Mouse (Mus musculus) intestine, embryonic 15.5 days (tissue): ENCODE data around the gene Pym1. TPM values are rescaled to one million over a fixed set of nuclear protein-coding genes. Genes with fewer than 3 reads are reported as not detected.
"Not testable (repeated sequence)": the region's sequence is repeated elsewhere in the genome, so short reads cannot be mapped to it uniquely, and the experiment has no call there.

Source experiments
- ATAC-seq: fragments of 200-750 bp; cut with Nextera tagmentation; 2 replicates; pipeline ENCODE4 v1.8.0; 2017; ENCODE audit warnings: moderate TSS enrichment, moderate library complexity
- H3K27ac ChIP-seq: fragments of 300-500 bp; sonication (generic); 2 replicates; pipeline ENCODE4 v1.5.1; 2015; ENCODE audit warnings: mild to moderate bottlenecking, inconsistent platforms
- H3K27me3 ChIP-seq: fragments of 300-500 bp; sonication (generic); replicated peaks from 2 replicates; pipeline ENCODE4 v1.6.1; 2015; ENCODE audit warnings: inconsistent platforms
- H3K36me3 ChIP-seq: fragments of 300-500 bp; sonication (generic); 2 replicates; pipeline ENCODE4 v1.6.1; 2015; ENCODE audit warnings: inconsistent platforms
- H3K4me1 ChIP-seq: fragments of 300-500 bp; sonication (generic); replicated peaks from 2 replicates; pipeline ENCODE4 v1.6.1; 2015; ENCODE audit warnings: inconsistent platforms
- H3K4me2 ChIP-seq: fragments of 300-500 bp; sonication (generic); replicated peaks from 2 replicates; pipeline ENCODE4 v1.6.1; 2015; ENCODE audit warnings: mild to moderate bottlenecking, inconsistent platforms
- H3K4me3 ChIP-seq: fragments of 300-500 bp; sonication (generic); replicated peaks from 2 replicates; pipeline ENCODE4 v1.5.1; 2015; ENCODE audit warnings: inconsistent platforms
- H3K9ac ChIP-seq: fragments of 300-500 bp; sonication (generic); 2 replicates; pipeline ENCODE4 v1.6.1; 2015; ENCODE audit warnings: inconsistent platforms
- H3K9me3 ChIP-seq: fragments of 300-500 bp; sonication (generic); 2 replicates; pipeline ENCODE4 v1.6.1; 2016; ENCODE audit warnings: inconsistent platforms
- WGBS: fragments of 180-500 bp; shearing (Covaris S2); methylation state at CpG from one replicate; pipeline ENCODE4 v1.1.7; 2015; 5-methylcytosine and 5-hydroxymethylcytosine counted together
- polyA plus RNA-seq: library from polyadenylated mRNA; unstranded; fragments of >200 nt; fragmentation: Nextera tagmentation; extraction: Ambion mirVana; gene quantifications from 2 replicates; pipeline ENCODE4 v1.2.1, GENCODE M21; 2015

Pym1 gene
- polyA plus RNA-seq = 32.9 and 34.1 TPM in 2 replicates

DNA sequence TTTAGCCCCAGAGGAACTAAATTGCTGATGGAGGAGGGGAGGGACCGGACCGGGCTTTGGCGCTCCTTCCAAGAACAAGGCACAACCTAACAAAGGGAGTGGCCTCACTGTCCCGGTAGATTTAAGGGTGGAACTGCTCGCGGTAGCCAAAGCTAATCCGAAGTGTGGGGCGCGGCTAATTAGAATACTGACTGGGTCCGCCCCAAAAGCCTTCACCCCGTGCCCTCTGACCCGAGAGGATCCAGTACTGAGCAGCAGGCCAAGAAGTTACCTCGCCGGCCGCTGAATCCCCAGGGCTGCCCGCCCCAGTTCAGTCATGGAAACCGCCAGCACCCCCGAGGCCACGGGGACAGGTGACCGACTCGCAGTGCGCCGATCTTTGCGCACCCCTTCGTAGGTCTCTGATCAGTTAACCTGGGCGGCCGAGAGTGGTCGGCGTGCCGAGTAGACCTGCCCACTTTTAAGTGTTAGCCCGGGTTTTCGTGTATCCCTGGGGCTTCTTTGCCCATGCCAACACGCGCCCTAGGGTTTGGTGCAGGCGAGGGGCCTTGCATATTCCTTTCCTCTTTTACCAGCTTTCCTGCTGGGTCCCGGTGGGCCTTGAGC, at the start of gene Pym1:
Gene Pym1, plus strand, starts transcription at position 244 of the 606 bp plus-strand sequence.
- Histone ChIP-seq H3K36me3 (no peaks in the 10 kb centered on the region; the same call in 1 of the 2 replicates), H3K4me2 (peak within 1 kb of the TSS; percentile 86), H3K9me3 (no peaks in the 10 kb centered on the region), H3K4me1 (peaks cover 15% of the 10 kb centered on the region), H3K27me3 (no peaks in the 10 kb centered on the region), H3K9ac (peak within 1 kb of the TSS; percentile 69), H3K4me3 (peak within 1 kb of the TSS; percentile 71), H3K27ac (peak within 1 kb of the TSS; percentile 96)
- WGBS = under 1% methylated on average over 36 of the region's 36 CpGs
- peak; percentile 83 for ATAC-seq

DNA sequence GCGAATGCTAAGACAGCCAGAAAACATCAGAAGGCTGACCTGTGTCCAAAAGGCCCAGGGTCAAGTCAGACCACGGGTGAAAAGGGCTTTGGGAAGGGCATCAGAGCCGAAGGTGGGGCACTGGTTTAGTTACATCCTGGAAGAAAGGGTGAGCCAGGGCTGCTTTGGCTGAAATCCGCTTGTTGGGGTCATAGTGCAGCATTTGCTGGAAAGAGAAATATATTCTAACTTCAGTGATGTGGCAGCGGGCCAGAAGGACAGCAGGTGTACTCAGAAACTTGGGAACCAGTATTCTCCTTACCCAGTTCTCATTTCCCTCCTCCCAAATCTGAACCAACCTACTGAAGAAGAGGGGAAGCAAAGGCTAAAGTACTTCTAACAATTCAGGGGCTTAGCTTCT, 48.7 kb upstream of the Pym1 start:
- Histone ChIP-seq H3K4me2 (no peak overlapping the region), H3K9ac (no peak overlapping the region), H3K4me1 (peaks cover 16% of the 10 kb centered on the region), H3K27me3 (no peaks in the 10 kb centered on the region), H3K9me3 (no peaks in the 10 kb centered on the region), H3K36me3 (peaks cover 39% of the 10 kb centered on the region), H3K4me3 (no peak overlapping the region), H3K27ac (no peak overlapping the region)
- WGBS = 78% methylated on average over 5 of the region's 5 CpGs
- ATAC-seq = no peak

DNA sequence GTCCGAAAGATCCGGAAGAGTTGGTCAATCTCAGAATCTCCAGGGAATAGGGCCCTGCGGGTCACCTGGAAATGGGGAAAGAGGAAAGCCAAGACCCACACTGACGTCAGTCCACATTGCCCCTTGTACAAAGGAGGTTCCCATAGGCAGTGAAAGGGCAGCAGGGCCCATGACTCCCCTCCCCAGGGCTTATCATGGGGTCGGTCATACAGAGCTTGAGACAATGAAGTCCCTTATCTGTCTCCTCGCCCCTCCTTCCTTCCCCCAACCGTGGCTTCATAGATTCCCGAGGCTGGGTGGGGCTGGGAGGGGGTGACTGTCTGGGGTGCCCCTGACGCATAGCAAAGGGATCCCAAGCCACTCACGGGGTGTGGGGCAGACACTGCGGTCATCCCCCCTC, 48.1 kb upstream of the Pym1 start:
- ATAC-seq = no peak
- 62% methylated on average over 11 of the region's 11 CpGs for WGBS
- Histone ChIP-seq H3K27me3 (no peaks in the 10 kb centered on the region), H3K9ac (no peak overlapping the region), H3K4me1 (peaks cover 16% of the 10 kb centered on the region), H3K9me3 (no peaks in the 10 kb centered on the region), H3K4me3 (no peak overlapping the region), H3K36me3 (peaks cover 39% of the 10 kb centered on the region), H3K4me2 (no peak overlapping the region), H3K27ac (no peak overlapping the region)

DNA sequence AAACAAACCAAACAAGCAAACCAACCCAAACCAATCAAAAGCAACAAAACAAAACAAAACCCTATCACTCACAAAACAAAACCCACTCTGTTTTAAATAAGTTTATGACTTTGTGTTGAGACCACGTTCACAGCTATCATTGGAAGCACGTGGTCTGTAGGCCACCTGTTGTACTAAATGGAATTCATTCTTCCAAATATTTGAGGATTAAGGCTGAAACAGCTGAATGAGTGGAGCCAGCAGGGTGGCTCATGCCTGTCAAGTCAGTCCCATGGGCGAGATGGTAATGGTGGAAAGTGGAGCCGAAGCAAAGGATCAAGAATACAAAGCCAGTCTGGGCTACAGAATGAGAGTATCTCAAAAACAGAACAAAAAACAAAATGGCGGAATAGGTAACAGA, 47.0 kb upstream of the Pym1 start:
- WGBS = 93% methylated on average over 5 of the region's 5 CpGs
- H3K36me3 ChIP-seq = peaks cover 39% of the 10 kb centered on the region

DNA sequence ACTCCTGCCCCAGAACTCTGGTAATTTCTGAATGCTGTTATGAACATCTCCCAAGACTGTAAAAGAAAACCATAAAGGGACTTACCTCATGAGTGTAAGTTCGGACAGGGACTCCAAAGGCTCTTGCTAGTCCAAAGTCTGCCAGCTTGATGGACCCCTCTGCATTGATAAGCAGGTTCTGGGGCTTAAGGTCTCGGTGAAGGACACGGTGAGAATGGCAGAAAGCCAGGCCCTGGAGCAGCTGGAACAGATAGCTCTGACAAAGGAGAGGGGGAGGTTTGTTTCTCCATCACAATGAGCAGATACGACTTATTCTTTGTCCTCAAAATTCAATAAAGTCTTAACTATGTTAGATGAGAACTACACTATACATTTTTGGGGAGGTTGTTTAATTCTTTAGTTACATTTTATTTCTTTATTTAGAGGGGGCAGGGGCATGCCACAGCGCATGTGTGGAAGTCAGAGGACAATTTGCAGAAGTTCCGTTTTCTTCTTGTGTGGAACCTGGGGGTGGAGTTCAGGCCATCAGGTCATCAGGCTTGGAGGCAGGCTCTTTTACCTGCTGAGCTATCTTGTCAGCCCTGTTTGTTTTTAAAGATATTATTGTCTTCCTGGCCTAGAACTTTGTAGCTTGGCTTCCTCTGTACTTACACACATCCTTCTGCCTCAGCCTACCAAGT, 45.2 kb upstream of the Pym1 start:
- Histone ChIP-seq H3K36me3 (peaks cover 39% of the 10 kb centered on the region), H3K27ac (no peak overlapping the region), H3K9ac (no peak overlapping the region), H3K27me3 (no peaks in the 10 kb centered on the region), H3K9me3 (no peaks in the 10 kb centered on the region), H3K4me3 (no peak overlapping the region), H3K4me2 (no peak overlapping the region), H3K4me1 (peaks cover 20% of the 10 kb centered on the region)
- ATAC-seq = no peak
- 64% methylated on average over 6 of the region's 6 CpGs for WGBS

More for the DNA sequence above, 47.0 kb upstream of the Pym1 start:
- peaks cover 20% of the 10 kb centered on the region for H3K4me1 ChIP-seq
- H3K27me3 ChIP-seq = no peaks in the 10 kb centered on the region
- H3K4me2 ChIP-seq = no peak overlapping the region
- no peak overlapping the region for H3K9ac ChIP-seq
- no peak for ATAC-seq
- no peak overlapping the region for H3K4me3 ChIP-seq
- no peak overlapping the region for H3K27ac ChIP-seq
- no peaks in the 10 kb centered on the region for H3K9me3 ChIP-seq

DNA sequence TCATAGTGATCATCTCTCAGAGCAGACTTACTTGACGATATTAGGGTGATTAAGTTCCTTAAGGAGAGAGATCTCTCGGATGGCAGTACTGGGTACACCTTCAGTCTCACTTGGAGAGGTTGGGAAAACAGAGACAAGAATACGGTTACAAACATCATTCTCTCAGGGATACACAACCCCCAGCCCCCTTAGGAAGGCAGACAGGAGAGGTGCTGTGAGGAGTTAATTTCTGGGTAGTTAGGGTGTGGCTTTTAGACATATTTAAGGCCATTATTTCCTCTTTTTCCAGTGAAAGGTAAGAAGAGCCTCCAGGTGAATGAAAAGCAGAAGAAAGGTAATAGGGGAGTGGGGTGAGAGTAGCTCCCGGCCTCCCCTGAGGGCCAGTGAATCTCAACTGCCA, 43.8 kb upstream of the Pym1 start, which contains the start of gene Pmel:
Gene Pmel, plus strand, starts transcription at position 301 of the 400 bp plus-strand sequence.
- ATAC-seq = no peak
- peaks cover 20% of the 10 kb centered on the region for H3K4me1 ChIP-seq
- no peaks in the 10 kb centered on the region for H3K27me3 ChIP-seq
- peak within 1 kb of the TSS; percentile 81 for H3K9ac ChIP-seq
- peak within 1 kb of the TSS; percentile 63 for H3K4me2 ChIP-seq
- H3K36me3 ChIP-seq = peaks cover 33% of the 10 kb centered on the region
- 10% methylated on average over 4 of the region's 4 CpGs for WGBS
- peak within 1 kb of the TSS; percentile 98 for H3K27ac ChIP-seq
- no peaks in the 10 kb centered on the region for H3K9me3 ChIP-seq
- peak within 1 kb of the TSS; percentile 90 for H3K4me3 ChIP-seq

DNA sequence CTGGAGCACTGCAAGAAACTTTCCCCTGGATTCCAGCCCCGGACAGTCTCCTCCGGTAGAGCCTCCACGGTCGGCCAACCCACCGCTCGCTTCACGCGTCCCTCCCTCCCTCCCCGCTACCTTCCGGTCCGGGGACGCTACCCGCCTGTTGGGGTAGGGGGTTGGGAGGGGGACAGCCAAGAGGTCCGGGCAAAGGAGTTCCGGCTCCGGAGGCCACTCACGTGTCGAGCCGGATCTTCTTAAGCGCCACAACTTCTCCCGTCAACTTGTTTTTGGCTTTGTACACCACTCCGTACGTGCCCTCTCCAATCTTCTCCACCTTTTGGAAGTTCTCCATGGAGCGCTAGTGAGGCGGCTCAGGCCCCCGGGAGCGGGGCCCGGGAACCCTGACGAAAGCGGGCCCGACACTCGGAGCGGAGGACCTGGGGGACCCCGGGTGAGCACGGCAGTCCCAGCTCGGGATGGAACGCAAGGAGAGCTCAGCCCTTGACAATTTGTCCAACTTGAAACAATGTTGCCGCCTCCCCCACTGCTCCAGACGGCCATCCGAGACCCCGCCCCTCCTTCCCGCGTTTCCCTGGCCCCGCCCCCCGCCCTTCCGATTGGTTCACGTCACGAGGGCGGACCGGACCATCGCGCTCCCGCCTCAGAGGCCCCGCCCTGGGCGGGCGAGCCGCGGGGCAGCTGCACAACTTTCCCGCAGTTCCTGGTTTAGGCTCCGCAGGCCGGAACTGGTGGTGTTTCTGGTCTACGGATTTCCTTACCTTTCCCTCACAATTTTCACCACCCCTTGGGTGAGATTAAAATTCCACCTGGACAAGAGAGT, 43.0 kb upstream of the Pym1 start, which contains the start of gene Cdk2:
Gene Cdk2, minus strand, starts transcription at position 541 of the 826 bp plus-strand sequence.
- peaks cover 20% of the 10 kb centered on the region for H3K4me1 ChIP-seq
- no peaks in the 10 kb centered on the region for H3K9me3 ChIP-seq
- under 1% methylated on average over 62 of the region's 62 CpGs for WGBS
- H3K4me2 ChIP-seq = peak within 1 kb of the TSS; percentile 63
- peak within 1 kb of the TSS; percentile 98 for H3K27ac ChIP-seq
- peaks cover 25% of the 10 kb centered on the region for H3K36me3 ChIP-seq
- peak within 1 kb of the TSS; percentile 90 for H3K4me3 ChIP-seq
- peak within 1 kb of the TSS; percentile 81 for H3K9ac ChIP-seq
- H3K27me3 ChIP-seq = no peaks in the 10 kb centered on the region
- peak; percentile 97 for ATAC-seq

DNA sequence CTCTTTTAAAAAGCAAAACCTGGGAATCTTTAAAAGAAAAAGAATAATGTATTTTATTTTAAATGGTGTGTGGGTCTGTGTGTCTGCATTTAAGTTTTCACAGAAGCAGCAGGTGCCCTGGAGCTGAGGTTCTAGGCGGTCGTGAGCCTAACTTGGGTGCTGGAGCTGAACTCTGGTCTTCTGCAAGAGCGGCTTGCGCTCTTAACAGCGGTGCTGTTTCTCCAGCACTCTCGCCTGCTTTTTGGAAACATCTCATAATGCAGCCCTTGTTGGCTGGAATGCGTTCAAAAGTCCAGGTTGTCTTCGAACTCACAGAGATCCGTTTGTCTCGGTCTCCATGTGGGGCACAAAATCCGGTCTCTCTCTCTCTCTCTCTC, 42.4 kb upstream of the Pym1 start:
- H3K4me3 ChIP-seq = peak overlapping the region; percentile 90
- peaks cover 20% of the 10 kb centered on the region for H3K4me1 ChIP-seq
- peak overlapping the region; percentile 50; the same call in 1 of the 2 replicates for H3K9ac ChIP-seq
- 10% methylated on average over 11 of the region's 11 CpGs for WGBS
- ATAC-seq = peak; percentile 56
- H3K27me3 ChIP-seq = no peaks in the 10 kb centered on the region
- H3K9me3 ChIP-seq = no peaks in the 10 kb centered on the region
- peak overlapping the region; percentile 98; the same call in 1 of the 2 replicates for H3K27ac ChIP-seq
- H3K4me2 ChIP-seq = peak overlapping the region; percentile 63
- H3K36me3 ChIP-seq = peaks cover 21% of the 10 kb centered on the region

DNA sequence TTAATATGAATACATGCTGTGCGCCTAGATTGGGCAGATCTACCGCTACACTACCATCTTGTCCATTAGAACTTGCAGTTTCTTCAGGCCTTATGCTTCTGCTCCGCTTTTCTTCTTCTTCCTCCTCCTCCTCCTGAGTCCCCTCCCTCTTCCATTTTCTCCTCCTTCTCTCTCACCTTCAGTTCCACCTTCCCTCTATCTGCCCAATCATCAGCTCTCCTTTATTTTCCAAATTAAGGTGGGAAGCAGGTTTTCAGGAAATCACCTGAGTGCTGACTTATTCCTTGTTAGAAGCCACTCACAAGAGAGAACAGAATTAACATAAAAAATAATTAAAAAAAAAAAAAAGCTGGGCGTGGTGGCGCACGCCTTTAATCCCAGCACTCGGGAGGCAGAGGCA, 36.4 kb upstream of the Pym1 start:
- not testable (repeated sequence) for H3K9me3 ChIP-seq, H3K36me3 ChIP-seq, H3K4me2 ChIP-seq, H3K27me3 ChIP-seq, H3K4me1 ChIP-seq, H3K9ac ChIP-seq, H3K4me3 ChIP-seq, H3K27ac ChIP-seq, ATAC-seq
- 92% methylated on average over 7 of the region's 7 CpGs for WGBS

DNA sequence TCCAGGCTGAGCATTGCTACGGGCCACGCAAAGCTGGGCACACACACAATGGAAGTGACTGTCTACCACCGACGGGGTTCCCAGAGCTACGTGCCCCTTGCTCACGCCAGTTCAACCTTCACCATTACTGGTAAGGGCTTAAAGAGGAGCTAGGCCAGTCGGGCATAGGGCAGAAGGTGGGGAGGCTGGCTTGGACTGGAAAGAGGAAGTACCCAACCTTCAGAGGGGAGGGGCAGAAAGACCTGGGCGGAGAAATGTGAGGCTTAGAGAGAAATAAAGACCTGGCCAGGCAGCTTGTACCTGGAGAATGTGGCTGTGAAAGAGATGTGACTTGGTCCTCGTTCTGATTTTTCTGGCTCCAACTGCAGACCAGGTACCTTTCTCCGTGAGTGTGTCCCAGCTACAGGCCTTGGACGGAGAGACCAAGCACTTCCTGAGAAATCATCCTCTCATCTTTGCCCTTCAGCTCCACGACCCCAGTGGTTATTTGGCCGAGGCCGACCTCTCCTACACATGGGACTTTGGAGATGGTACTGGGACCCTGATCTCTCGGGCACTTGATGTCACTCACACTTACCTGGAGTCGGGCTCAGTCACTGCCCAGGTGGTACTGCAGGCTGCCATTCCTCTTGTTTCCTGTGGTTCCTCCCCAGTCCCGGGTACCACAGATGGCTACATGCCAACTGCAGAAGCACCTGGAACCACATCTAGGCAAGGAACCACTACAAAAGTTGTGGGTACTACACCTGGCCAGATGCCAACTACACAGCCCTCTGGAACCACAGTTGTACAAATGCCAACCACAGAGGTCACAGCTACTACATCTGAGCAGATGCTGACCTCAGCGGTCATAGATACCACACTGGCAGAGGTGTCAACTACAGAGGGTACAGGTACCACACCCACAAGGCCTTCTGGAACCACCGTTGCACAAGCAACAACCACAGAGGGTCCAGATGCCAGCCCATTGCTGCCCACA, 31.8 kb upstream of the Pym1 start:
- Histone ChIP-seq H3K4me1 (no peaks in the 10 kb centered on the region), H3K27me3 (no peaks in the 10 kb centered on the region), H3K36me3 (no peaks in the 10 kb centered on the region), H3K4me3 (no peak overlapping the region), H3K27ac (no peak overlapping the region), H3K4me2 (no peak overlapping the region), H3K9me3 (no peaks in the 10 kb centered on the region), H3K9ac (no peak overlapping the region)
- peak; percentile 62 for ATAC-seq
- 86% methylated on average over 19 of the region's 19 CpGs for WGBS

DNA sequence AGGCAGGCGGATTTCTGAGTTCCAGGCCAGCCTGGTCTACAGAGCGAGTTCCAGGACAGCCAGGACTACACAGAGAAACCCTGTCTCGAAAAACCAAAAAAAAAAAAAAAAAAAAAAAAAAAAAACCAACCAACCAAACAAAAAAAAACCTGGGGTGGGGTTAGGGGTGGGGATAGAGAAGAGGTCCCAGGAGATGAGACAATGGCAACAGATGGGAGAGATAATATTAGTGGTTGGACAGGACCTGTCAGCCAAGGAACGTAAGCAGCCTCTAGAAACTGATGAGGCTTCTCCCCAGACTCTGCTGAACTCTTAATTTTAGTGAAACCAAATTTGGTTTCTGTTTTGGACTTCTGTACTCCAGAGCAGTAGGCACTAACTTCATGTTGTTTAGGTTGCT, 22.2 kb upstream of the Pym1 start:
- WGBS = 86% methylated on average over 4 of the region's 4 CpGs
- ATAC-seq, H3K4me1 ChIP-seq, H3K9ac ChIP-seq, H3K4me3 ChIP-seq, H3K27me3 ChIP-seq, H3K9me3 ChIP-seq, H3K36me3 ChIP-seq, H3K4me2 ChIP-seq, H3K27ac ChIP-seq: not testable (repeated sequence)
